Mouse (Mus musculus) liver, embryonic 12.5 days (tissue): Measurements from ENCODE around the gene Invs. TPM values are rescaled to one million over a fixed set of nuclear protein-coding genes. Genes with fewer than 3 reads are reported as not detected.
A peak's percentile ranks its signal among the peaks of the same experiment; 100 is the strongest.

Experiments used
- ATAC-seq: fragments of 200-750 bp; cut with Nextera tagmentation; 2 replicates; pipeline ENCODE4 v1.8.0; 2017; ENCODE audit warnings: moderate number of reproducible peaks, mild to moderate bottlenecking, moderate library complexity
- H3K27ac ChIP-seq: fragments of 300-500 bp; sonication (generic); 2 replicates; pipeline ENCODE4 v1.5.1; 2016; ENCODE audit warnings: mild to moderate bottlenecking
- H3K27me3 ChIP-seq: fragments of 300-500 bp; sonication (generic); replicated peaks from 2 replicates; pipeline ENCODE4 v1.6.1; 2016; ENCODE audit warnings: mild to moderate bottlenecking, moderate library complexity
- H3K36me3 ChIP-seq: fragments of 300-500 bp; sonication (generic); 2 replicates; pipeline ENCODE4 v1.6.1; 2016; ENCODE audit warnings: mild to moderate bottlenecking, moderate library complexity
- H3K4me1 ChIP-seq: fragments of 300-500 bp; sonication (generic); 2 replicates; pipeline ENCODE4 v1.6.1; 2016
- H3K4me2 ChIP-seq: fragments of 300-500 bp; sonication (generic); 2 replicates; pipeline ENCODE4 v1.6.1; 2016; ENCODE audit warnings: mild to moderate bottlenecking, moderate library complexity
- H3K4me3 ChIP-seq: fragments of 300-500 bp; sonication (generic); 2 replicates; pipeline ENCODE4 v1.5.1; 2016; ENCODE audit warnings: mild to moderate bottlenecking, moderate library complexity
- H3K9ac ChIP-seq: fragments of 300-500 bp; sonication (generic); 2 replicates; pipeline ENCODE4 v1.6.1; 2016; ENCODE audit warnings: mild to moderate bottlenecking, moderate library complexity
- H3K9me3 ChIP-seq: fragments of 300-500 bp; sonication (generic); replicated peaks from 2 replicates; pipeline ENCODE4 v1.6.1; 2016; ENCODE audit warnings: mild to moderate bottlenecking, moderate library complexity
- WGBS: fragments of 180-500 bp; shearing (Covaris S2); methylation state at CpG from one replicate; pipeline ENCODE4 v1.1.7; 2016; ENCODE audit not compliant: insufficient replicate concordance; 5-methylcytosine and 5-hydroxymethylcytosine counted together
- polyA plus RNA-seq: library from polyadenylated mRNA; unstranded; fragments of >200 nt; fragmentation: Nextera tagmentation; extraction: Ambion mirVana; gene quantifications from 2 replicates; pipeline ENCODE4 v1.2.1, GENCODE M21; 2016

The Invs gene
- polyA plus RNA-seq, 1 experiment from 2014 or later, result 3.7 TPM

DNA sequence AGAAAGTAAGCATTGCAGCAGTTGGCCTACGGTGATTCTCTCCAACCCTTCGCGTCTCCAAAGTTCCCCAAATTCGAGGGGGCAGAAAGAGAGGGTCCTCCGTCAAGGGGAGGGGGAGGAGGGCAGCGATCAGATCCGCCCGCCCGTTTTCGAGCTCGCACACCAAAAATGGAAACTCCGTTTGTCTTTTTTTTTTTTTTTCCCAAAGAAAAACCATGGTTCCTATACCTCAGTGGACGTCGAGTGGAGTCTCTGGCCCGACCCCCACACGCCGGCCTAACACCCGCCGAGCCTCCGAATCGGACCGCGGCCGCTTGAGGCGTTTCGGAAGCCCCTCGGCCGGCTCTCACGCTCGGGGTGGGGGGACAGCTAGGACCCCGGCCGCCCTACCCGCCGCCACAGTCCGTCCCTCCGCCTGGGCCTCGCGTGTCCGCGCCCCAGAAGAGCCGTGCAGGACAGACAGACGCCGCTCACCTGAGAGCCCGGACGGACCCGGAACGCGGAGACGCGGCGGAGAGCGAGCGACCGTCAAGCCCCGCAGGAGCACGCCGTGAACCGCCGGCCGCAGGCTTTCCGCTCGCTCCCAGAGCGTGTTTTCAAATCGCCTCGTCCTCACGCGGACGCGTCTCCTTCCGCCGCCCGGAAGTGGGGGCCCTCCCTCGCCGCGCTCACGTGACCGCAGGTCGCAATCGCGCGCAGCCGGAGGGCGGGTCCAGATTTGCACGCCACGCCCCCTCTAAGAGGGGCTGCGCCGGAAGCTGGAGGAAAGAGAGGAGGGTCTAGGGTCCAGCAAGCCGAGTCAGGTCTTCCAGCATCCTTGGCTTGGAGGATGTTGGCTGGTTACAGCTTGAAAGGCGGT, 193.5 kb downstream of the Invs start, which contains the start of gene Tex10:
Gene Tex10, minus strand, starts transcription at position 668 of the 859 bp plus-strand sequence.
- H3K36me3 ChIP-seq, result peaks cover 8% of the 10 kb centered on the region
- peak within 1 kb of the TSS; percentile 86 for H3K27ac ChIP-seq
- H3K4me2 ChIP-seq, result peak within 1 kb of the TSS; percentile 96
- peaks cover 23% of the 10 kb centered on the region for H3K4me1 ChIP-seq
- no peaks in the 10 kb centered on the region for H3K9me3 ChIP-seq
- H3K4me3 ChIP-seq, result peak within 1 kb of the TSS; percentile 97
- H3K27me3 ChIP-seq, result no peaks in the 10 kb centered on the region
- WGBS, result under 1% methylated on average over 89 of the region's 89 CpGs
- H3K9ac ChIP-seq, result peak within 1 kb of the TSS; percentile 97
- peak; percentile 90 for ATAC-seq

GRCm38 (mm10) chr4:48473651-48474011, 194.1 kb downstream of the Invs start:
- Histone ChIP-seq H3K9ac (peak overlapping the region; percentile 97), H3K4me3 (peak overlapping the region; percentile 97), H3K27me3 (no peaks in the 10 kb centered on the region), H3K4me1 (peaks cover 23% of the 10 kb centered on the region), H3K9me3 (no peaks in the 10 kb centered on the region), H3K36me3 (peaks cover 2% of the 10 kb centered on the region), H3K27ac (no peak overlapping the region; the same call in 1 of the 2 replicates), H3K4me2 (peak overlapping the region; percentile 96)
- ATAC-seq, result no peak; the same call in 1 of the 2 replicates
- 65% methylated on average over 2 of the region's 2 CpGs for WGBS

- no peak overlapping the region for H3K4me3 ChIP-seq
- H3K36me3 ChIP-seq, result no peaks in the 10 kb centered on the region
- H3K9ac ChIP-seq, result no peak overlapping the region
- no peaks in the 10 kb centered on the region for H3K9me3 ChIP-seq
- H3K27me3 ChIP-seq, result no peaks in the 10 kb centered on the region
- H3K4me2 ChIP-seq, result no peak overlapping the region
- 10% methylated on average over 2 of the region's 2 CpGs for WGBS
- no peak overlapping the region for H3K27ac ChIP-seq
- H3K4me1 ChIP-seq, result no peaks in the 10 kb centered on the region
- no peak for ATAC-seq
Measured at GRCm38 (mm10) chr4:48481287-48481686, 201.7 kb downstream of the Invs start.

Other genes starting within 250 kb of the Invs start
- 0.02 TPM in 1 of 2 replicates, not detected in the other for gene Nr4a3, start 234.6 kb upstream of the Invs start, polyA plus RNA-seq
- gene Stx17, start 154.8 kb upstream of the Invs start, polyA plus RNA-seq, result 24.1 TPM in 2 replicates
- 55.6 and 56.3 TPM in 2 replicates for gene Erp44, start 202 bp upstream of the Invs start, polyA plus RNA-seq
- 36.7 and 36.8 TPM in 2 replicates for gene Tex10, start 193.7 kb downstream of the Invs start, polyA plus RNA-seq